Comparison of ENCODE assay signal across 15 mouse cellular contexts in the genomic region with DNA sequence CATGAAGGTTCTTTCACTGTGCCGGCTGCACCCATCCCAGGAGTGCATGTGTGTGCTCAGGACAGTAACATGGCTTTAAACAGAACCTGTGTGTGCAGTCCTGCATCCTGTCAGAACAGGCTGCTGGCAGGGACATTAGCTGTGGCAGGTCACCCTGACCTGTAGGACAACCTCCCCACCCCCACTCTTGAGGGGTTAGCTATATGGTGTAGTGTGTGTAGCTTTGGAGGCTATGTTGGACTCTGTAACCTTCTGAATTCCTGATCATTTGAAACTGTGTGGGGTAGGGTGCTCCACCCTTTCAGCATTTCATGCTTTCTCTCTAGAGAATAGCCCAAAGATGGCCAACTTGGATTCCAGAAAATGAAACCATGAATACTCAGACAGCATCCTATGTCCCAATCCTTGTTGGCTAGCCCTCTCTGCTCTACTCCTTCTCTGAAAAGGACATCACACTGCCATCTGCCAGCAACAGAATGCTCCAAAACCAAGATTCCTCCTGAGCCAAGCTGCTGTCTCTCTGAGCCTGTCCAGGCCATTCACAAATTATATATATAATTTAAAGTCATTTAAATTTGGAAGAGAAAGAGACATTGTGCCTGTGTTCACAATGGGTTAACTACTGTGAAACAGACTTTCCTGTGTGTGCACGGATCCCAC. TPM values are rescaled to one million over a fixed set of nuclear protein-coding genes. Genes with fewer than 3 reads are reported as not detected.
DNase-seq lines count a peak whose midpoint lies in the region; ATAC-seq and TF ChIP-seq lines count a peak whose summit lies in the region.
"Had no signal": no experiment of that assay in that cellular context is flagged by ENCODE, and none has a peak within 500 bp of the region (broad histone marks: within the 10 kb centered on the region; RNA-seq: fewer than 3 reads in every experiment).

No protein-coding gene starts in this region.

- H3K4me1 ChIP-seq in forebrain, postnatal 0 days (ENCODE audit: insufficient read depth) = peaks cover 12% of the 10 kb centered on the region; the same call in 1 of the 2 replicates
- H3K4me1 ChIP-seq: midbrain, embryonic 12.5 days had no signal

- H3K4me3 ChIP-seq in gastrocnemius, adult 2 months = no peak overlapping the region
- no peak overlapping the region for H3K4me3 ChIP-seq in forebrain, postnatal 0 days (ENCODE audit: low read depth, low read length)
- H3K4me3 ChIP-seq: embryonic facial prominence, embryonic 12.5 days; heart, embryonic 10.5 days; kidney, embryonic 15.5 days; midbrain, embryonic 12.5 days had no signal

- H3K4me2 ChIP-seq in forebrain, postnatal 0 days (ENCODE audit: low read depth) = no peak overlapping the region
- H3K4me2 ChIP-seq: embryonic facial prominence, embryonic 12.5 days; kidney, embryonic 15.5 days; midbrain, embryonic 12.5 days had no signal

- no peaks in the 10 kb centered on the region for H3K36me3 ChIP-seq in forebrain, postnatal 0 days (ENCODE audit: insufficient read depth)
- H3K36me3 ChIP-seq: embryonic facial prominence, embryonic 12.5 days; heart, embryonic 10.5 days; kidney, embryonic 15.5 days; midbrain, embryonic 12.5 days had no signal

- WGBS in forebrain, postnatal 0 days = 58% methylated on average over 2 of the region's 2 CpGs

- no peak for TF ChIP-seq CTCF in gastrocnemius, adult 2 months (IDR thresholded peaks at IDR 0.05)
- no peak for TF ChIP-seq CTCF in forebrain, postnatal 0 days (IDR thresholded peaks at IDR 0.05; ENCODE audit: low read depth)

- peak; percentile 77 for ATAC-seq in forebrain, postnatal 0 days

- peak overlapping the region; percentile 63 for H3K27ac ChIP-seq in gastrocnemius, adult 2 months
- H3K27ac ChIP-seq in forebrain, postnatal 0 days (ENCODE audit: low read depth, low read length) = peak overlapping the region; percentile 66
- H3K27ac ChIP-seq: embryonic facial prominence, embryonic 12.5 days; heart, embryonic 10.5 days; kidney, embryonic 15.5 days; midbrain, embryonic 12.5 days had no signal

- H3K9ac ChIP-seq in forebrain, postnatal 0 days = no peak overlapping the region
- H3K9ac ChIP-seq: embryonic facial prominence, embryonic 12.5 days; kidney, embryonic 15.5 days; midbrain, embryonic 12.5 days had no signal

- H3K9me3 ChIP-seq in forebrain, postnatal 0 days (ENCODE audit: low read length) = no peaks in the 10 kb centered on the region
- H3K9me3 ChIP-seq: embryonic facial prominence, embryonic 12.5 days; heart, embryonic 10.5 days; kidney, embryonic 15.5 days; midbrain, embryonic 12.5 days had no signal

- no peak for DNase-seq in gastrocnemius, adult 2 months
- DNase-seq in gastrocnemius, postnatal 36 days = no peak
- DNase-seq in left cerebral cortex, postnatal 4 days = peak; percentile 44
- no peak for DNase-seq in left cerebral cortex, adult 11 months (ENCODE audit: low spot score)
- DNase-seq in cerebellum, adult 11 months = peak; percentile 55
- DNase-seq in forebrain, postnatal 0 days = peak; percentile 69
- no peak for DNase-seq in ovary, postnatal 14 days (ENCODE audit: low spot score)
- no peak for DNase-seq in lung, postnatal 10 days
- DNase-seq: layer of hippocampus, adult 9-11 months; thymus, postnatal 36 days had no signal

- intact Hi-C loops in gastrocnemius, adult 2 months (cut with DNase I) = loop anchor here (1.0 kb wide), 1 partner anchor 89 kb away; a partner anchor contains a TSS
- intact Hi-C loops in gastrocnemius, postnatal 36 days (cut with DNase I) = loop anchor here (1.0 kb wide), 1 partner anchor 89 kb away; a partner anchor contains a TSS
- intact Hi-C loops in left cerebral cortex, postnatal 4 days (cut with DNase I) = loop anchor here (10.0 kb wide), 1 partner anchor 81 kb away; a partner anchor contains a TSS

- no peaks in the 10 kb centered on the region for H3K27me3 ChIP-seq in forebrain, postnatal 0 days (ENCODE audit: insufficient read depth, low read length)
- H3K27me3 ChIP-seq: embryonic facial prominence, embryonic 12.5 days; kidney, embryonic 15.5 days had no signal

RNA-seq across cellular contexts. Expression of a gene that starts 47.0 kb away (rescaled TPM):
- total RNA-seq in gastrocnemius, adult 2 months (2021) = under 1 TPM in 1 of 2 experiments, not detected in 1; 0.48 TPM
- 1 to 10 TPM in 1 of 2 experiments, not detected in 1; 1.2 TPM for total RNA-seq in gastrocnemius, postnatal 36 days (2021)
- not detected for total RNA-seq in left cerebral cortex, postnatal 4 days (2021)
- total RNA-seq in forebrain, postnatal 0 days (2014; rRNA removed) = 0.23 TPM in 1 of 2 replicates, not detected in the other
- polyA plus RNA-seq in forebrain, postnatal 0 days (2015; fragmentation: Nextera tagmentation; extraction: Ambion mirVana) = not detected in 2 replicates
- polyA plus RNA-seq: midbrain, embryonic 12.5 days; neural tube, embryonic 14.5 days had no signal

RNA-seq across cellular contexts. Expression of a gene that starts 55.3 kb away (rescaled TPM):
- 1,000 to 10,000 TPM; 1,153 to 1,545 TPM for total RNA-seq in gastrocnemius, adult 2 months (2021)
- 1,000 to 10,000 TPM; 1,244 to 1,300 TPM for total RNA-seq in gastrocnemius, postnatal 36 days (2021)
- 100 to 1,000 TPM; 457 to 466 TPM for total RNA-seq in left cerebral cortex, postnatal 4 days (2021)
- 302 and 470 TPM in 2 replicates for total RNA-seq in forebrain, postnatal 0 days (2014; rRNA removed)
- polyA plus RNA-seq in forebrain, postnatal 0 days (2015; fragmentation: Nextera tagmentation; extraction: Ambion mirVana) = 761 and 882 TPM in 2 replicates

Comparison
In these comparisons a context has a peak if more than half of its experiments do, and no peak if none do; other contexts are left out.
1. DNase-seq: peak in left cerebral cortex, postnatal 4 days (single experiment), cerebellum, adult 11 months (single experiment) and forebrain, postnatal 0 days (single experiment); none in gastrocnemius, adult 2 months (single experiment), gastrocnemius, postnatal 36 days (0 of 2), left cerebral cortex, adult 11 months (single experiment), ovary, postnatal 14 days (single experiment) and lung, postnatal 10 days (single experiment).